Mouse (Mus musculus) hematopoietic multipotent progenitor cell, adult 10-12 weeks (in vitro differentiated cells): ENCODE results near the gene Rsrc1. TPM values are rescaled to one million over a fixed set of nuclear protein-coding genes. Genes with fewer than 3 reads are reported as not detected.

Experiments
- polyA plus RNA-seq: library from polyadenylated mRNA; stranded (reverse); fragments of >175 nt; gene quantifications from 2 replicates; pipeline ENCODE4 v1.2.3, GENCODE M21; 2012; ENCODE audit warnings: low replicate concordance

Gene Rsrc1
- polyA plus RNA-seq = 8.7 and 8.8 TPM in 2 replicates

DNA sequence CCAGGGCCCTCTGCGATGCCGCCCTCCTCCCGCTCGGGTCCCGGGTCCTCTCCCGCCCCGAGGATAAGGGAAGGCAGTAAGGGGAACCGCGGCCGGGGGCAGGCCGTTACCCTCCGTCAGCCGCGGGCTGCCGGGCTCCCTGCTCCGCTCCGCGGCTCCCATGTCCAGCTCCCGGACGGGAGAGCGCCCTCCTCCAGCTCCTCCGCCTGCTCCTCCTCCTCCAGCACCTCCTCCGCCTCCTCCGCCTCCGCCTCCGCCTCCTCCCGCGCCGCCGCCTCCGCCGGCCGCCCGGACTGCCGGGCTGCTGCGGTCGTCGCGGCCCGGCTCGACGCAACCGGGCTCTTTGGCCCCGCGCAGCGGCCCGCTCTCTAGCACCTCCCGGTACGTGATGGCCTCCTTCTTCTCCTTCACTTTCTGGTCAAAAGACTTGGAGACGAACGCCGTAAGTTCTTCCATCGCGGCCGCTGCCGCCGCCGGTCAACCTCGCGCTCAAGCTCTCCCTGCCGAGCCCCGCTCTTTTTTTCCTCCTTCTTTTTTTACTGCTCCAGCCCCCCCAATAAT is at the start of gene Rsrc1:
TSS of gene Rsrc1 (plus strand) at position 290 of the 561 bp plus-strand sequence.

DNA sequence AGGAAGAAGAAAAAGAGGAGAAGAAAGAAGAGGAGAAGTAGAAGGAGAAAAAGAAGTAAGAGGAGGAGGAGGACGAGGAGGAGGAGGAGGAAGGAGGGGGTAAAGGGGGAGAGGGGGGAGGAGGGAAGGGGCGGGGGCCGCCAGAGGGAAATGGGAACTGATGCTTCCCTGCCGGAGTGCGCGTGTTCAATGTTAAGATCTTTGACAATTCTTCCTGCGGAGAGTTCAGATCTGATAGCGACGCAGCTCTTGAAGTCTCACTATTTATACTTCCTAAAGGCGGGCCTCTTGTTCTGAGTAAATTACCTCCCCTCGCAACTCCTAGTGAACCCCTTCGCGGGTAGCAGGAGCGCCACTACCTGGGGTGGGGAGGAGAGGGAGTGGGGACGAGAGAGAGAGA is 516 bp downstream of the Rsrc1 start, which contains the start of gene Shox2:
TSS of gene Shox2 (minus strand) at position 66 of the 400 bp plus-strand sequence.

DNA sequence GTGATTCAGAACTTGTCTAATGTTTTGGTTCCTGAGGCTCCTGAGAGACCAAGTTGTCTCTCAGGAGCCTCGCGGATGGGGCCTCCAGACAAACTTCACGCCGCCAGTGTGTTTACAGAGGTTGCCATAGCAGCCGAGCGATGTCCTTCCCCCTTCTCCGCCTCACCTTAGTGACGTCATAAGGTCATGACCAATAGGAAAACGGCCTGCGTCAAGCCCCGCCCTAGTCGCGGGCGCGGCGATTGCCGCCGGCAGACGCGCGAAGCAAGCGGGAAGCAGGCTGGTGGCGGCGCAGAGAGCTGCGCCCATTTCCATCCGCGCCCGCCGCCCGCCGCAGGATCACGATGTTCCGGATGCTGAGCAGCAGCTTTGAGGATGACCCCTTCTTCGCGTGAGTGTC is 392.7 kb downstream of the Rsrc1 start, which contains the start of gene Mlf1:
TSS of gene Mlf1 (plus strand) at position 226 of the 400 bp plus-strand sequence.

DNA sequence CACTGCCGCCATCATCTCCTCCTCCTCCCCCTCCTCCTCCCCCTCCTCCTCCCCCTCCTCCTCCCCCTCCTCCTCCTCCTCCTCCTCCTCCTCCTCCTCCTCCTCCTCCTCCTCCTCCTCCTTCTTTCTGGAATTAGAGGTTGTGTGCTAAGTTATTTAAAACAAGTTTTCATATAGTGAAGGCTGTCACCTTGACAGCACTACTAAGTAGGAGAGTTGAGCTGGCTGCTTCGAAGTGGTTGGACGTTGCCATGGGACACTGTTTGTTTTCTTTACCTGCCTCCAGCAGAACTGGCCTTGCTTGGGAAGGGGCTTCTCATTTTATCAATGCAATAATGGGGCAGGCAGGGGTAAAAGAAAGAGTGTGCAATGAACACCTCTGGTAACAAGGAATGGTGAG is 393.9 kb downstream of the Rsrc1 start, which contains the start of gene Gm17402:
TSS of gene Gm17402 (minus strand) at position 101 of the 400 bp plus-strand sequence.

Other genes with a start within 250 kb of the Rsrc1 start
- not detected in 2 replicates for gene Shox2, start 381 bp downstream of the Rsrc1 start, polyA plus RNA-seq